Mouse (Mus musculus): ENCODE measurements around the gene BC003965. TPM values are rescaled to one million over a fixed set of nuclear protein-coding genes. Genes with fewer than 3 reads are reported as not detected.
"Not testable (repeated sequence)": the region's sequence is repeated elsewhere in the genome, so short reads cannot be mapped to it uniquely, and the experiment has no call there.

The BC003965 gene
- polyA plus RNA-seq, 1 experiment from 2014 or later = 33.8 TPM

GRCm38 (mm10) chr17:25210680-25211466 lies 26.5 kb downstream of the BC003965 start:
- WGBS = 90% methylated on average over 15 of the region's 15 CpGs
- Histone ChIP-seq H3K9me3 (replicated peaks; ENCODE audit: control insufficient read depth, low read length, poor library complexity, severe bottlenecking) (no peaks in the 10 kb centered on the region), H3K4me2 (ENCODE audit: low read length) (no peak overlapping the region), H3K27me3 (ENCODE audit: control insufficient read depth, insufficient read depth, low read depth, low read length) (no peaks in the 10 kb centered on the region), H3K4me3 (ENCODE audit: low read depth, low read length) (no peak overlapping the region), H3K4me1 (ENCODE audit: control insufficient read depth, insufficient read depth, low read length) (no peaks in the 10 kb centered on the region), H3K9ac (ENCODE audit: low read depth, low read length) (no peak overlapping the region), H3K27ac (ENCODE audit: low read length) (no peak overlapping the region), H3K36me3 (ENCODE audit: control insufficient read depth, insufficient read depth, low read length) (peaks cover 39% of the 10 kb centered on the region)
- no peak for ATAC-seq

- Histone ChIP-seq H3K9me3 (replicated peaks; ENCODE audit: control insufficient read depth, low read length, poor library complexity, severe bottlenecking) (no peaks in the 10 kb centered on the region), H3K27ac (ENCODE audit: low read length) (no peak overlapping the region), H3K9ac (ENCODE audit: low read depth, low read length) (no peak overlapping the region), H3K4me1 (ENCODE audit: control insufficient read depth, insufficient read depth, low read length) (no peaks in the 10 kb centered on the region), H3K4me3 (ENCODE audit: low read depth, low read length) (no peak overlapping the region), H3K36me3 (ENCODE audit: control insufficient read depth, insufficient read depth, low read length) (peaks cover 39% of the 10 kb centered on the region), H3K27me3 (ENCODE audit: control insufficient read depth, insufficient read depth, low read depth, low read length) (no peaks in the 10 kb centered on the region), H3K4me2 (ENCODE audit: low read length) (no peak overlapping the region)
- 89% methylated on average over 4 of the region's 4 CpGs for WGBS
- ATAC-seq = no peak
These were observed 27.4 kb downstream of the BC003965 start for GRCm38 (mm10) chr17:25211705-25212104.

GRCm38 (mm10) chr17:25215431-25215830 lies 31.1 kb downstream of the BC003965 start:
- Histone ChIP-seq H3K27ac (ENCODE audit: low read length) (no peak overlapping the region), H3K36me3 (ENCODE audit: control insufficient read depth, insufficient read depth, low read length) (peaks cover 24% of the 10 kb centered on the region), H3K27me3 (ENCODE audit: control insufficient read depth, insufficient read depth, low read depth, low read length) (no peaks in the 10 kb centered on the region), H3K4me2 (ENCODE audit: low read length) (no peak overlapping the region), H3K9ac (ENCODE audit: low read depth, low read length) (no peak overlapping the region), H3K4me3 (ENCODE audit: low read depth, low read length) (no peak overlapping the region), H3K9me3 (replicated peaks; ENCODE audit: control insufficient read depth, low read length, poor library complexity, severe bottlenecking) (no peaks in the 10 kb centered on the region), H3K4me1 (ENCODE audit: control insufficient read depth, insufficient read depth, low read length) (no peaks in the 10 kb centered on the region)
- WGBS = 83% methylated on average over 3 of the region's 3 CpGs
- no peak for ATAC-seq

GRCm38 (mm10) chr17:25218967-25219366 lies 34.6 kb downstream of the BC003965 start:
- Histone ChIP-seq H3K4me2 (ENCODE audit: low read length) (no peak overlapping the region), H3K27ac (ENCODE audit: low read length) (no peak overlapping the region), H3K9me3 (replicated peaks; ENCODE audit: control insufficient read depth, low read length, poor library complexity, severe bottlenecking) (no peaks in the 10 kb centered on the region), H3K36me3 (ENCODE audit: control insufficient read depth, insufficient read depth, low read length) (peaks cover 14% of the 10 kb centered on the region), H3K9ac (ENCODE audit: low read depth, low read length) (no peak overlapping the region), H3K4me3 (ENCODE audit: low read depth, low read length) (no peak overlapping the region), H3K4me1 (ENCODE audit: control insufficient read depth, insufficient read depth, low read length) (peaks cover 15% of the 10 kb centered on the region), H3K27me3 (ENCODE audit: control insufficient read depth, insufficient read depth, low read depth, low read length) (no peaks in the 10 kb centered on the region)
- ATAC-seq = no peak
- 88% methylated on average over 9 of the region's 9 CpGs for WGBS

GRCm38 (mm10) chr17:25219492-25220295 lies 35.3 kb downstream of the BC003965 start:
- ATAC-seq = no peak
- H3K4me3 ChIP-seq (ENCODE audit: low read depth, low read length) = no peak overlapping the region
- no peak overlapping the region for H3K27ac ChIP-seq (ENCODE audit: low read length)
- no peaks in the 10 kb centered on the region for H3K27me3 ChIP-seq (ENCODE audit: control insufficient read depth, insufficient read depth, low read depth, low read length)
- peaks cover 8% of the 10 kb centered on the region for H3K36me3 ChIP-seq (ENCODE audit: control insufficient read depth, insufficient read depth, low read length)
- no peak overlapping the region for H3K9ac ChIP-seq (ENCODE audit: low read depth, low read length)
- H3K9me3 ChIP-seq (replicated peaks; ENCODE audit: control insufficient read depth, low read length, poor library complexity, severe bottlenecking) = no peaks in the 10 kb centered on the region
- H3K4me2 ChIP-seq (ENCODE audit: low read length) = no peak overlapping the region
- peaks cover 15% of the 10 kb centered on the region for H3K4me1 ChIP-seq (ENCODE audit: control insufficient read depth, insufficient read depth, low read length)
- 92% methylated on average over 15 of the region's 15 CpGs for WGBS

GRCm38 (mm10) chr17:25220746-25221145 lies 36.4 kb downstream of the BC003965 start:
- Histone ChIP-seq H3K9me3 (replicated peaks; ENCODE audit: control insufficient read depth, low read length, poor library complexity, severe bottlenecking) (no peaks in the 10 kb centered on the region), H3K27ac (ENCODE audit: low read length) (no peak overlapping the region), H3K27me3 (ENCODE audit: control insufficient read depth, insufficient read depth, low read depth, low read length) (no peaks in the 10 kb centered on the region), H3K4me2 (ENCODE audit: low read length) (no peak overlapping the region), H3K36me3 (ENCODE audit: control insufficient read depth, insufficient read depth, low read length) (peaks cover 3% of the 10 kb centered on the region; the same call in 1 of the 2 replicates), H3K9ac (ENCODE audit: low read depth, low read length) (no peak overlapping the region; the same call in 1 of the 2 replicates), H3K4me3 (ENCODE audit: low read depth, low read length) (no peak overlapping the region), H3K4me1 (ENCODE audit: control insufficient read depth, insufficient read depth, low read length) (peaks cover 15% of the 10 kb centered on the region)
- no peak for ATAC-seq
- WGBS = 89% methylated on average over 1 of the region's 1 CpGs

- Histone ChIP-seq H3K27ac (ENCODE audit: low read length) (peak overlapping the region; percentile 68), H3K4me2 (ENCODE audit: low read length) (peak overlapping the region; percentile 71), H3K4me1 (ENCODE audit: control insufficient read depth, insufficient read depth, low read length) (peaks cover 15% of the 10 kb centered on the region), H3K4me3 (ENCODE audit: low read depth, low read length) (peak overlapping the region; percentile 45), H3K36me3 (ENCODE audit: control insufficient read depth, insufficient read depth, low read length) (peaks cover 4% of the 10 kb centered on the region; the same call in 1 of the 2 replicates), H3K27me3 (ENCODE audit: control insufficient read depth, insufficient read depth, low read depth, low read length) (no peaks in the 10 kb centered on the region), H3K9ac (ENCODE audit: low read depth, low read length) (peak overlapping the region; percentile 47), H3K9me3 (replicated peaks; ENCODE audit: control insufficient read depth, low read length, poor library complexity, severe bottlenecking) (no peaks in the 10 kb centered on the region)
- 1% methylated on average over 18 of the region's 30 CpGs for WGBS
- peak; percentile 88 for ATAC-seq
These were observed 37.6 kb downstream of the BC003965 start for GRCm38 (mm10) chr17:25221821-25222503.

- not testable (repeated sequence) for H3K27me3 ChIP-seq (ENCODE audit: control insufficient read depth, insufficient read depth, low read depth, low read length); H3K27ac ChIP-seq (ENCODE audit: low read length); H3K9me3 ChIP-seq (replicated peaks; ENCODE audit: control insufficient read depth, low read length, poor library complexity, severe bottlenecking); H3K36me3 ChIP-seq (ENCODE audit: control insufficient read depth, insufficient read depth, low read length)
- H3K9ac ChIP-seq (ENCODE audit: low read depth, low read length) = peak overlapping the region; percentile 56; the same call in 1 of the 2 replicates
- peak overlapping the region; percentile 71 for H3K4me2 ChIP-seq (ENCODE audit: low read length)
- ATAC-seq = peak; percentile 93
- 17% methylated on average over 13 of the region's 28 CpGs for WGBS
- H3K4me3 ChIP-seq (ENCODE audit: low read depth, low read length) = peak overlapping the region; percentile 45
- peaks cover 15% of the 10 kb centered on the region for H3K4me1 ChIP-seq (ENCODE audit: control insufficient read depth, insufficient read depth, low read length)
These were observed 38.2 kb downstream of the BC003965 start for GRCm38 (mm10) chr17:25222504-25222940.

Measured in midbrain, embryonic 16.5 days (tissue).